Comparison of ENCODE assay signal across 19 mouse cellular contexts in the genomic region with DNA sequence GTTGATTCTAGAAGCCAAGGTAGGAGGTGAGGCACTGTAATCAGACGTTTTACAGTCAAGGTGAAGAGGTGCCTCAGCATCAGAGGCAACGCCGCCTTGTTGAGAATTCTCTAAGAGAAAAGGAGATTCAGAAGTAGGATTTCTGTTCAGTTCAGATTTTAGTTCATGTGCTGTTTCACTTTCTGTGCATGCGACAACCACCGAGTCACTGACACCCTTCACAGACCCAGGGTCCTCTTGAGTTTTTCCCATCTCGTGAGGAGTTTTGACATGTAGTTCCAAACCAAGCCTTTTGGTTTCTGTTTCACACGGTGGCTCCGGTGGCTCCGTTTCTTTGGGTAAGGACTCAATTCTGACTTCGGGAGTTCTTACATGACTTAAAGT. TPM values are rescaled to one million over a fixed set of nuclear protein-coding genes. Genes with fewer than 3 reads are reported as not detected.
DNase-seq lines count a peak whose midpoint lies in the region; ATAC-seq and TF ChIP-seq lines count a peak whose summit lies in the region.
"Had no signal": no experiment of that assay in that cellular context is flagged by ENCODE, and none has a peak within 500 bp of the region (broad histone marks: within the 10 kb centered on the region; RNA-seq: fewer than 3 reads in every experiment).

No protein-coding gene starts in this region.

- H3K27ac ChIP-seq in gastrocnemius, adult 2 months: peak overlapping the region; percentile 78
- H3K27ac ChIP-seq in intestine, postnatal 0 days (ENCODE audit: low read depth, low read length): no peak overlapping the region
- no peak overlapping the region for H3K27ac ChIP-seq in intestine, embryonic 16.5 days (ENCODE audit: low read length)
- peak overlapping the region; percentile 52; the same call in 1 of the 2 replicates for H3K27ac ChIP-seq in lung, postnatal 0 days (ENCODE audit: low read length)
- peak overlapping the region; percentile 84 for H3K27ac ChIP-seq in stomach, postnatal 0 days (replicated peaks)
- H3K27ac ChIP-seq: embryonic facial prominence, embryonic 10.5 days; forebrain, embryonic 10.5 days; hindbrain, embryonic 12.5 days; limb, embryonic 12.5 days; liver, embryonic 13.5 days; midbrain, embryonic 10.5 days had no signal

- H3K4me1 ChIP-seq in intestine, postnatal 0 days (replicated peaks; ENCODE audit: control insufficient read depth, insufficient read depth, low read length): no peaks in the 10 kb centered on the region
- no peaks in the 10 kb centered on the region for H3K4me1 ChIP-seq in intestine, embryonic 16.5 days (ENCODE audit: control insufficient read depth, insufficient read depth, low read length)
- no peaks in the 10 kb centered on the region for H3K4me1 ChIP-seq in lung, postnatal 0 days (ENCODE audit: insufficient read depth, low read depth, low read length)
- H3K4me1 ChIP-seq in stomach, postnatal 0 days (replicated peaks; ENCODE audit: control insufficient read depth, insufficient read depth): no peaks in the 10 kb centered on the region
- H3K4me1 ChIP-seq: embryonic facial prominence, embryonic 10.5 days; forebrain, embryonic 10.5 days; hindbrain, embryonic 12.5 days; limb, embryonic 12.5 days; liver, embryonic 13.5 days; lung, embryonic 15.5 days; midbrain, embryonic 10.5 days had no signal

- peak overlapping the region; percentile 40 for H3K4me3 ChIP-seq in gastrocnemius, adult 2 months
- no peak overlapping the region for H3K4me3 ChIP-seq in intestine, postnatal 0 days (ENCODE audit: low read depth, low read length)
- H3K4me3 ChIP-seq in intestine, embryonic 16.5 days (ENCODE audit: low read length): no peak overlapping the region
- H3K4me3 ChIP-seq in lung, postnatal 0 days (ENCODE audit: low read depth, low read length): no peak overlapping the region
- no peak overlapping the region for H3K4me3 ChIP-seq in stomach, postnatal 0 days (ENCODE audit: low read depth, low read length)
- H3K4me3 ChIP-seq: embryonic facial prominence, embryonic 10.5 days; forebrain, embryonic 10.5 days; hindbrain, embryonic 12.5 days; limb, embryonic 12.5 days; liver, embryonic 13.5 days; lung, embryonic 15.5 days; midbrain, embryonic 10.5 days had no signal

- no peaks in the 10 kb centered on the region for H3K9me3 ChIP-seq in intestine, postnatal 0 days (ENCODE audit: control insufficient read depth)
- no peaks in the 10 kb centered on the region for H3K9me3 ChIP-seq in intestine, embryonic 16.5 days (ENCODE audit: control insufficient read depth, low read length)
- H3K9me3 ChIP-seq in lung, postnatal 0 days (ENCODE audit: low read length): no peaks in the 10 kb centered on the region
- H3K9me3 ChIP-seq in stomach, postnatal 0 days (ENCODE audit: control insufficient read depth, low read length): no peaks in the 10 kb centered on the region
- H3K9me3 ChIP-seq: embryonic facial prominence, embryonic 10.5 days; forebrain, embryonic 10.5 days; hindbrain, embryonic 12.5 days; limb, embryonic 12.5 days; liver, embryonic 13.5 days; lung, embryonic 15.5 days; midbrain, embryonic 10.5 days had no signal

- no peak overlapping the region for H3K9ac ChIP-seq in intestine, postnatal 0 days (ENCODE audit: low read depth, low read length)
- H3K9ac ChIP-seq in intestine, embryonic 16.5 days (ENCODE audit: low read depth, low read length): no peak overlapping the region
- H3K9ac ChIP-seq in lung, postnatal 0 days (replicated peaks; ENCODE audit: low read depth): no peak overlapping the region
- H3K9ac ChIP-seq in stomach, postnatal 0 days (ENCODE audit: low read length): no peak overlapping the region
- H3K9ac ChIP-seq: hindbrain, embryonic 12.5 days; limb, embryonic 12.5 days; liver, embryonic 13.5 days; lung, embryonic 15.5 days had no signal

- WGBS in intestine, postnatal 0 days: 81% methylated on average over 10 of the region's 10 CpGs
- 88% methylated on average over 10 of the region's 10 CpGs for WGBS in intestine, embryonic 16.5 days
- 84% methylated on average over 10 of the region's 10 CpGs for WGBS in lung, postnatal 0 days
- WGBS in stomach, postnatal 0 days: 79% methylated on average over 10 of the region's 10 CpGs

- no peaks in the 10 kb centered on the region for H3K36me3 ChIP-seq in intestine, postnatal 0 days (ENCODE audit: control insufficient read depth, insufficient read depth)
- H3K36me3 ChIP-seq in intestine, embryonic 16.5 days (ENCODE audit: control insufficient read depth, insufficient read depth, low read length): no peaks in the 10 kb centered on the region
- H3K36me3 ChIP-seq in lung, postnatal 0 days (ENCODE audit: insufficient read depth, low read length): no peaks in the 10 kb centered on the region
- peaks cover 13% of the 10 kb centered on the region for H3K36me3 ChIP-seq in stomach, postnatal 0 days (ENCODE audit: control insufficient read depth, insufficient read depth, low read length)
- H3K36me3 ChIP-seq: liver, embryonic 13.5 days had no signal

- H3K27me3 ChIP-seq in intestine, postnatal 0 days (replicated peaks; ENCODE audit: control insufficient read depth, insufficient read depth, low read length): no peaks in the 10 kb centered on the region
- no peaks in the 10 kb centered on the region for H3K27me3 ChIP-seq in intestine, embryonic 16.5 days (replicated peaks; ENCODE audit: control insufficient read depth, insufficient read depth, low read length)
- H3K27me3 ChIP-seq in lung, postnatal 0 days (replicated peaks; ENCODE audit: insufficient read depth, low read length): no peaks in the 10 kb centered on the region
- no peaks in the 10 kb centered on the region for H3K27me3 ChIP-seq in stomach, postnatal 0 days (ENCODE audit: control insufficient read depth, insufficient read depth, low read length)
- H3K27me3 ChIP-seq: hindbrain, embryonic 12.5 days; limb, embryonic 12.5 days; liver, embryonic 13.5 days; lung, embryonic 15.5 days had no signal

- no peak for DNase-seq in gastrocnemius, adult 2 months
- DNase-seq in gastrocnemius, adult 18-20 months (ENCODE audit: low spot score): no peak
- no peak for DNase-seq in lung, postnatal 0 days (ENCODE audit: low spot score)
- DNase-seq in lung, postnatal 36 days: no peak
- DNase-seq in stomach, postnatal 0 days (ENCODE audit: low spot score): no peak
- DNase-seq in left cerebral cortex, adult 9 months (ENCODE audit: low spot score in 2 of 2): no peak
- DNase-seq: cerebellum, adult 11-12 months; cerebellum, postnatal 10 days; liver, embryonic 13.5 days; thymus, postnatal 14 days had no signal

- TF ChIP-seq EP300 in lung, postnatal 0 days (IDR thresholded peaks at IDR 0.05): no peak
- no peak for TF ChIP-seq EP300 in stomach, postnatal 0 days (optimal IDR thresholded peaks at IDR 0.05)

- no peak for ATAC-seq in intestine, postnatal 0 days
- no peak for ATAC-seq in intestine, embryonic 16.5 days
- no peak for ATAC-seq in lung, postnatal 0 days
- ATAC-seq in stomach, postnatal 0 days (ENCODE audit: low FRiP score, low TSS enrichment): no peak
- ATAC-seq: forebrain, embryonic 16.5 days had no signal

- no peak for TF ChIP-seq CTCF in gastrocnemius, adult 2 months (IDR thresholded peaks at IDR 0.05)
- TF ChIP-seq CTCF in intestine, postnatal 0 days (IDR thresholded peaks at IDR 0.05; ENCODE audit: low read depth): no peak
- no peak for TF ChIP-seq CTCF in lung, postnatal 0 days (IDR thresholded peaks at IDR 0.05)
- TF ChIP-seq CTCF in stomach, postnatal 0 days (IDR thresholded peaks at IDR 0.05; ENCODE audit: low read depth): no peak

- intact Hi-C loops in gastrocnemius, adult 2 months (cut with DNase I): loop anchor here (5.0 kb wide), 1 partner anchor 38 kb away; no protein-coding TSS in a partner anchor

- peak overlapping the region; percentile 21; the same call in 1 of the 2 replicates for H3K4me2 ChIP-seq in intestine, postnatal 0 days (replicated peaks; ENCODE audit: low read depth)
- H3K4me2 ChIP-seq in intestine, embryonic 16.5 days (ENCODE audit: low read depth, low read length): no peak overlapping the region
- 0 out of 2 replicates have a peak overlapping the region, but pooled peaks have one; percentile 18 for H3K4me2 ChIP-seq in lung, postnatal 0 days (replicated peaks; ENCODE audit: low read depth, low read length)
- H3K4me2 ChIP-seq in stomach, postnatal 0 days (replicated peaks; ENCODE audit: low read depth): no peak overlapping the region
- H3K4me2 ChIP-seq: hindbrain, embryonic 12.5 days; limb, embryonic 12.5 days; liver, embryonic 13.5 days; lung, embryonic 15.5 days had no signal

RNA-seq across cellular contexts. Expression of gene Crybg3, which starts 41.9 kb away (rescaled TPM):
- 10 to 100 TPM; 44.3 to 57.6 TPM for total RNA-seq in gastrocnemius, adult 2 months (2021)
- 10 to 100 TPM; 28.8 to 36.0 TPM for total RNA-seq in gastrocnemius, adult 18-20 months (2021)
- 3.1 and 3.2 TPM in 2 replicates for polyA plus RNA-seq in intestine, postnatal 0 days (2015; fragmentation: Nextera tagmentation; extraction: Ambion mirVana)
- polyA plus RNA-seq in intestine, embryonic 16.5 days (2015; fragmentation: Nextera tagmentation; extraction: Ambion mirVana): 4.4 and 5.0 TPM in 2 replicates
- 6.0 and 7.3 TPM in 2 replicates for polyA plus RNA-seq in lung, postnatal 0 days (2015; fragmentation: Nextera tagmentation; extraction: Ambion mirVana)
- polyA plus RNA-seq in stomach, postnatal 0 days (2015; fragmentation: Nextera tagmentation; extraction: Ambion mirVana): 6.3 and 7.3 TPM in 2 replicates

Comparison
In these comparisons a context has a peak if more than half of its experiments do, and no peak if none do; other contexts are left out.
1. H3K4me2 ChIP-seq: peak in intestine, postnatal 0 days (single experiment) and lung, postnatal 0 days (single experiment); none in intestine, embryonic 16.5 days (single experiment) and stomach, postnatal 0 days (single experiment).
2. H3K27ac ChIP-seq: peak in gastrocnemius, adult 2 months (single experiment), lung, postnatal 0 days (single experiment) and stomach, postnatal 0 days (single experiment); none in intestine, postnatal 0 days (single experiment) and intestine, embryonic 16.5 days (single experiment).